Mouse (Mus musculus): Measurements from ENCODE around the gene Gm10198. TPM values are rescaled to one million over a fixed set of nuclear protein-coding genes. Genes with fewer than 3 reads are reported as not detected.

The Gm10198 gene
- polyA plus RNA-seq (2014; fragmentation: Nextera tagmentation; extraction: Ambion mirVana), result not detected in 2 replicates

DNA sequence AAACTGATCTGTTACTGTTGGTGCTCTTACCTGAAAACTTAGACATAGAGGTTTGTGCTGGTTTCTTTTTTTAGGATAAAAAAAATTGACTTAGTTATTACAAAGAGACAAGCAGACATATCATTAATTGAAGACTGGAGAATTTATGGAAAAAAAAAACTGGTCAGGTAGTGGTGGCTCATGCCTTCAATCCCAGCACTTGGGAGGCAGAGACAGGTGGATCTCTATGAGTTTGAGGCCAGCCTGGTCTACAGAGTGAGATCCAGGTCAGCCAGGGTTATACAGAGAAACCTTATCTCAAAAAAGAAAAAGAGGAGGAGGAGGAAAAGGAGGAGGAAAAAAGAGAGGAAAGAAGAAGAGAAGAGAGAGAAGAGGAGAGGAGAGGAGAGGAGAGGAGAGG is at the start of gene Gm10198:
TSS of gene Gm10198 (plus strand) at position 301 of the 400 bp plus-strand sequence.
- Histone ChIP-seq H3K9me3 (replicated peaks; ENCODE audit: control insufficient read depth, low read length) (no peaks in the 10 kb centered on the region), H3K9ac (ENCODE audit: low read length) (no peak within 1 kb of the TSS), H3K4me1 (ENCODE audit: control insufficient read depth, insufficient read depth, low read length) (no peaks in the 10 kb centered on the region), H3K36me3 (ENCODE audit: control insufficient read depth, insufficient read depth, low read length) (no peaks in the 10 kb centered on the region), H3K4me2 (ENCODE audit: low read length) (no peak within 1 kb of the TSS), H3K27ac (ENCODE audit: low read depth, low read length) (no peak within 1 kb of the TSS), H3K27me3 (replicated peaks; ENCODE audit: control insufficient read depth, insufficient read depth, low read length) (no peaks in the 10 kb centered on the region), H3K4me3 (ENCODE audit: low read depth, low read length) (no peak within 1 kb of the TSS)
- DNase-seq (ENCODE audit: low spot score) (no peak), ATAC-seq (no peak)

DNA sequence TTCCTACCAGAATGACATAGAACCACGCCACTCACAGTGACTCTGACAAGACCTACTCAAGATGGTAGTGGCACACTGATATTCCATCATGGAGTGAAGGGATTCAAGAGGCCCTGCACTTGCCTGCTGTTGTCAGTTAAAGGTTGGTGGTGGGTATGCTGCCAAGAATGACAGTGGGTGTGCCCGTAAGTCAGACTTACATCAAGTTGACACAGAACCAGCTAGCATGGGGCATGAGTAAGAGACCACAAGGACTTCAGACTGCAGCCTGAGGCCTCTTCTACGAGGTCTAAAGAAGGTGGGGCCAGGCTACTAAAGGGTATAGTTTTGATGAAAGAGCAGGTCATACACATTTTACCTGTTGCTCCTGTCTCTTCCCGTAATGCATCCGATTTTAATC is 47.3 kb upstream of the Gm10198 start:
- Histone ChIP-seq H3K9me3 (replicated peaks; ENCODE audit: control insufficient read depth, low read length) (no peaks in the 10 kb centered on the region), H3K4me3 (ENCODE audit: low read depth, low read length) (no peak overlapping the region), H3K27ac (ENCODE audit: low read depth, low read length) (no peak overlapping the region), H3K4me1 (ENCODE audit: control insufficient read depth, insufficient read depth, low read length) (no peaks in the 10 kb centered on the region), H3K4me2 (ENCODE audit: low read length) (no peak overlapping the region), H3K36me3 (ENCODE audit: control insufficient read depth, insufficient read depth, low read length) (no peaks in the 10 kb centered on the region), H3K9ac (ENCODE audit: low read length) (no peak overlapping the region), H3K27me3 (replicated peaks; ENCODE audit: control insufficient read depth, insufficient read depth, low read length) (no peaks in the 10 kb centered on the region)
- no peak for DNase-seq (ENCODE audit: low spot score)
- 92% methylated on average over 5 of the region's 5 CpGs for WGBS
- no peak for ATAC-seq

DNA sequence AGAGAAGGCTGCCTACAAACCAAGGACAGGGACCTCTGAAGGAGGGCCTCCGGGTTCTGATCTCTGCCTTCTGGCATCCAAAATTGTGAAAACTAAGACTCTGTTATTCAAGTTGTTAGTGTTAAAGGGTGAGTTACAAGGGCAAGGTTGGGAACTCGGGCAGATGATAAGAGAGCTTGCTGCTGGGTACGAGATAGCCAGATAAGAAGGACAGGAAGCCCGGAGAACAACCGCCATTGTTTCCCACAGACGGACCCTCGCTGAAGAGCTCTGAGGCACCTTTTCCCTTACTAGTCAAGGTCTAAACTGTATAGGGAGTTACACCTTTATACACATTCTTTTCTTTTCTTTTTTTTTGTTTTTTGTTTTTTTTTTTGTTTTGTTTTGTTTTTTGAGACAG is 39.8 kb upstream of the Gm10198 start:
- Histone ChIP-seq H3K4me3 (ENCODE audit: low read depth, low read length) (no peak overlapping the region), H3K4me2 (ENCODE audit: low read length) (no peak overlapping the region), H3K27ac (ENCODE audit: low read depth, low read length) (no peak overlapping the region), H3K27me3 (replicated peaks; ENCODE audit: control insufficient read depth, insufficient read depth, low read length) (no peaks in the 10 kb centered on the region), H3K4me1 (ENCODE audit: control insufficient read depth, insufficient read depth, low read length) (no peaks in the 10 kb centered on the region), H3K9ac (ENCODE audit: low read length) (no peak overlapping the region), H3K9me3 (replicated peaks; ENCODE audit: control insufficient read depth, low read length) (no peaks in the 10 kb centered on the region), H3K36me3 (ENCODE audit: control insufficient read depth, insufficient read depth, low read length) (no peaks in the 10 kb centered on the region)
- ATAC-seq (no peak), DNase-seq (ENCODE audit: low spot score) (no peak)
- 91% methylated on average over 7 of the region's 7 CpGs for WGBS

GRCm38 (mm10) chr13:111553182-111553581 is 39.4 kb upstream of the Gm10198 start:
- DNase-seq (ENCODE audit: low spot score) (no peak), ATAC-seq (no peak)
- H3K36me3 ChIP-seq (ENCODE audit: control insufficient read depth, insufficient read depth, low read length), result no peaks in the 10 kb centered on the region
- no peaks in the 10 kb centered on the region for H3K9me3 ChIP-seq (replicated peaks; ENCODE audit: control insufficient read depth, low read length)
- no peak overlapping the region for H3K9ac ChIP-seq (ENCODE audit: low read length)
- no peaks in the 10 kb centered on the region for H3K4me1 ChIP-seq (ENCODE audit: control insufficient read depth, insufficient read depth, low read length)
- no peaks in the 10 kb centered on the region for H3K27me3 ChIP-seq (replicated peaks; ENCODE audit: control insufficient read depth, insufficient read depth, low read length)
- H3K27ac ChIP-seq (ENCODE audit: low read depth, low read length), result no peak overlapping the region
- no peak overlapping the region for H3K4me2 ChIP-seq (ENCODE audit: low read length)
- H3K4me3 ChIP-seq (ENCODE audit: low read depth, low read length), result no peak overlapping the region
- WGBS, result 94% methylated on average over 7 of the region's 7 CpGs

DNA sequence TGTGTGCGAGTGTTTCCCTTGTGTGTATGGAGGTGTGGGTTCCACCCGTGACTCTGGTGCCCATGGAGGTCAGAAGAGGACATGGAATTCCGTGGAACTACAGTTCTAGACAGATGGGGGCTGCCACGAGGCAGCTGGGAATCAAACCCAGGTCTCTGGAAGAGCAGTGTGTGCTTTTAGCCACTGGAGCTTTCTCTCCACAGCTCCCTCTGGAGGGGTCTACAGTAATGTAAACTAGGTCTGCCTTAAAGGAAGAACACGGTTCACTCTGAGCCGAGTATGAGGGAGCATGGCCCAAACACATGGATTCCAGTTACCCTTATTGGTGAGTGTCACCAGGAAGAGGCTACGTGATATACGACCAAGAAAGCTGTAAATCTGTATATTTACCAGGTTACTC is 38.6 kb upstream of the Gm10198 start:
- Histone ChIP-seq H3K4me3 (ENCODE audit: low read depth, low read length) (no peak overlapping the region), H3K9ac (ENCODE audit: low read length) (no peak overlapping the region), H3K4me2 (ENCODE audit: low read length) (no peak overlapping the region), H3K36me3 (ENCODE audit: control insufficient read depth, insufficient read depth, low read length) (no peaks in the 10 kb centered on the region), H3K27ac (ENCODE audit: low read depth, low read length) (no peak overlapping the region), H3K27me3 (replicated peaks; ENCODE audit: control insufficient read depth, insufficient read depth, low read length) (no peaks in the 10 kb centered on the region), H3K4me1 (ENCODE audit: control insufficient read depth, insufficient read depth, low read length) (no peaks in the 10 kb centered on the region), H3K9me3 (replicated peaks; ENCODE audit: control insufficient read depth, low read length) (no peaks in the 10 kb centered on the region)
- DNase-seq (ENCODE audit: low spot score) (no peak), ATAC-seq (no peak)
- 87% methylated on average over 8 of the region's 8 CpGs for WGBS

DNA sequence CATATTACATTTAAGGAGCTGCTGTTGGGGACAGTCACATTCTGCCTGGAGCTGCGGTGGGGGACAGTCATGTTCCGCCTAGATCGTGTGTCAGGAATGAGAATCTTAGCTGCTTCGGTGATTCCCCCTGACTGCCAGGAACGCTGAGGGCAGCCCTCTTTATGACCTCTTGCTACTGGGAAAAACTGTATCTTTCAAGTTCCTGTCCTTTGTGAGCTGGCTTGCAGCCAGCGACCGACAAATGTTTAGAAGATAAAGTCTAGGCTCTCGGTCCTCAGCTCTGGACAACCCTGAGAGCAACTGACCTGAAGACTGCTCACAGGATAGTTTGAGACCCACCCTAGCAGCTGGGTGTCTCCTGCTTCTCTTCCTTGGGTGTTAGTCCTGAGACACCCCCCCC is 37.3 kb upstream of the Gm10198 start:
- ATAC-seq (no peak), DNase-seq (ENCODE audit: low spot score) (no peak)
- WGBS, result 57% methylated on average over 8 of the region's 8 CpGs
- no peak overlapping the region for H3K9ac ChIP-seq (ENCODE audit: low read length)
- no peaks in the 10 kb centered on the region for H3K36me3 ChIP-seq (ENCODE audit: control insufficient read depth, insufficient read depth, low read length)
- H3K27ac ChIP-seq (ENCODE audit: low read depth, low read length), result no peak overlapping the region
- H3K27me3 ChIP-seq (replicated peaks; ENCODE audit: control insufficient read depth, insufficient read depth, low read length), result no peaks in the 10 kb centered on the region
- no peak overlapping the region for H3K4me2 ChIP-seq (ENCODE audit: low read length)
- no peak overlapping the region for H3K4me3 ChIP-seq (ENCODE audit: low read depth, low read length)
- H3K9me3 ChIP-seq (replicated peaks; ENCODE audit: control insufficient read depth, low read length), result no peaks in the 10 kb centered on the region
- no peaks in the 10 kb centered on the region for H3K4me1 ChIP-seq (ENCODE audit: control insufficient read depth, insufficient read depth, low read length)

GRCm38 (mm10) chr13:111556375-111556774 is 36.2 kb upstream of the Gm10198 start:
- DNase-seq (ENCODE audit: low spot score) (no peak), ATAC-seq (no peak)
- H3K9ac ChIP-seq (ENCODE audit: low read length), result no peak overlapping the region
- H3K4me2 ChIP-seq (ENCODE audit: low read length), result no peak overlapping the region
- 73% methylated on average over 4 of the region's 4 CpGs for WGBS
- no peaks in the 10 kb centered on the region for H3K27me3 ChIP-seq (replicated peaks; ENCODE audit: control insufficient read depth, insufficient read depth, low read length)
- no peak overlapping the region for H3K27ac ChIP-seq (ENCODE audit: low read depth, low read length)
- H3K36me3 ChIP-seq (ENCODE audit: control insufficient read depth, insufficient read depth, low read length), result no peaks in the 10 kb centered on the region
- no peaks in the 10 kb centered on the region for H3K4me1 ChIP-seq (ENCODE audit: control insufficient read depth, insufficient read depth, low read length)
- no peak overlapping the region for H3K4me3 ChIP-seq (ENCODE audit: low read depth, low read length)
- no peaks in the 10 kb centered on the region for H3K9me3 ChIP-seq (replicated peaks; ENCODE audit: control insufficient read depth, low read length)

DNA sequence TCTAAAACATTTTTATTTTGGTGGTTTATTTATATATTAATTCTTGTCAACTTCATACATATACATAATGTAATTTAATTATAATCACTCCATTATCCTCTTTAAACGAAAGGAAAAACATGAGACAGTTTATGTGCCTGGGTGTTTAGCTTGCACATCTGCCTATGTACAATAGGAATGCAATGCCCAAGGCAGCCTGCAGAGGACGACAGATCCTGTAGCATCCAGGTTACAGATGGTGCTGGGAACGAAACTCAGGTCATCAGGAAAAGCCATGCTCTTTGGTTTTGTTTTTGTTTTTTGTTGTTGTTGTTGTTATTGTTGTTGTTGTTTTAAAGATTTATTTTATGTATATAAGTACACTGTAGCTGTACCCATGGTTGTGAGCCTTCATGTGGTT is 32.4 kb upstream of the Gm10198 start:
- no peaks in the 10 kb centered on the region for H3K27me3 ChIP-seq (replicated peaks; ENCODE audit: control insufficient read depth, insufficient read depth, low read length)
- H3K4me1 ChIP-seq (ENCODE audit: control insufficient read depth, insufficient read depth, low read length), result no peaks in the 10 kb centered on the region
- no peak overlapping the region for H3K4me2 ChIP-seq (ENCODE audit: low read length)
- H3K9ac ChIP-seq (ENCODE audit: low read length), result no peak overlapping the region
- H3K27ac ChIP-seq (ENCODE audit: low read depth, low read length), result no peak overlapping the region
- H3K9me3 ChIP-seq (replicated peaks; ENCODE audit: control insufficient read depth, low read length), result no peaks in the 10 kb centered on the region
- no peak overlapping the region for H3K4me3 ChIP-seq (ENCODE audit: low read depth, low read length)
- no peak for ATAC-seq
- no peaks in the 10 kb centered on the region for H3K36me3 ChIP-seq (ENCODE audit: control insufficient read depth, insufficient read depth, low read length)
- no peak for DNase-seq (ENCODE audit: low spot score)
- 94% methylated on average over 3 of the region's 3 CpGs for WGBS

- no peak overlapping the region for H3K27ac ChIP-seq (ENCODE audit: low read depth, low read length)
- H3K27me3 ChIP-seq (replicated peaks; ENCODE audit: control insufficient read depth, insufficient read depth, low read length), result no peaks in the 10 kb centered on the region
- H3K4me1 ChIP-seq (ENCODE audit: control insufficient read depth, insufficient read depth, low read length), result no peaks in the 10 kb centered on the region
- no peaks in the 10 kb centered on the region for H3K36me3 ChIP-seq (ENCODE audit: control insufficient read depth, insufficient read depth, low read length)
- H3K9ac ChIP-seq (ENCODE audit: low read length), result no peak overlapping the region
- WGBS, result 39% methylated on average over 5 of the region's 5 CpGs
- ATAC-seq (peak; percentile 54), DNase-seq (ENCODE audit: low spot score) (peak; percentile 53)
- H3K4me3 ChIP-seq (ENCODE audit: low read depth, low read length), result no peak overlapping the region
- H3K4me2 ChIP-seq (ENCODE audit: low read length), result no peak overlapping the region
- H3K9me3 ChIP-seq (replicated peaks; ENCODE audit: control insufficient read depth, low read length), result no peaks in the 10 kb centered on the region
Measured at GRCm38 (mm10) chr13:111562595-111562994, 30.0 kb upstream of the Gm10198 start.
